Mouse (Mus musculus): ENCODE measurements at regions not wholly inside any gene's neighbourhood (a gene's known extent, or its start where the extent isn't known, plus 50 kb on each side); places are given as distances from the start of the nearest gene placed in this dataset.

DNA sequence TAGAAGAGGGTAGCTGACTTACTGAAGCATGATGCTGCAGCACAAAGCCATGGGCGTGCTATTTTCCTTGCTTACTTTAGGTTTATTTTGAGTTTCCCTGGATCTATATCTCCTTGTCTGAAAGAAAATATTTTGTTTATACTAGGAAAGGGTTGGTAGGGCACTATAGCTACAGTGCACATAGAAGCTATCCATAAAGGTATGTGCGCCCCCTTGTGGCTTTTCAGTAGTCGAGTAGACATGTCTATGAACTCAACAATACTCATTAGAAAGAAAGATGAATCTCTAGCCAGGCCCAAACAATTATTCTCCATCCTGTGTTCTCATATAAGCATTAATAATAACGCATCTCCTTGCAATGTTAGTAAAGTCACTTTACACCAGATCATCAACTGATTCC lies 114.3 kb downstream of the Rab38 start:
- DNase-seq: peak; percentile 64

DNA sequence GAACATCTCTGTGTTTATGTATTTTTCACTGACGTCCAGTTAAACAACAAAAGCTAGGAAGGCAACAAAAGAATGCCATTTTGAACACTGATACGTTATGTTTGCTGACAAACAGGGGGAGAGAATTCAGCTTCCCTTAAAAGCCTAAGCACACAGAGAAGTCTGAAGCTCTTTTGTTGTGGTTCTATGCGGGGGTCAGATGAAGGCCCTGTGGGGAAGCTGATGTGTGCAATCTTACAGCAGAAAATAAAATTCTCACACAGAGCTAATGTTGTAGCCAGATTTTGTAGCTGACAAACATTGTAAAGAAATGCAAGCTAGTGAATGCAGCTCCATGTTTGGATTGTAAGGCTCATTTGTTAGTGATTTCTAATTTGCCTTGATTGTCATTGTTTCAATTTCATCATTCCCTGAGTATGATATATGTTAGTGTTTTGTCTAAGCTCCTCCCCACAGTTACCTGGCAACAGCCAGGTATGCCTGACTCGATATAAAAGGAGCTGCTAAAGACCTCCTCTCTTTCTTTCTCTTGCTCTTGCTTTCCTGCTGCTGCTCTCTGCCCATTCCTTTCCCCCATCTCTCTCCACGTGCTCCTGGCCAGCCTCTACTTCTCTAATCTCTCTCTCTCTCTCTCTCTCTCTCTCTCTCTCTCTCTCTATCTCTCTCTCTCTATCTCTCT lies 115.0 kb downstream of the Rab38 start:
- no peak for DNase-seq

DNA sequence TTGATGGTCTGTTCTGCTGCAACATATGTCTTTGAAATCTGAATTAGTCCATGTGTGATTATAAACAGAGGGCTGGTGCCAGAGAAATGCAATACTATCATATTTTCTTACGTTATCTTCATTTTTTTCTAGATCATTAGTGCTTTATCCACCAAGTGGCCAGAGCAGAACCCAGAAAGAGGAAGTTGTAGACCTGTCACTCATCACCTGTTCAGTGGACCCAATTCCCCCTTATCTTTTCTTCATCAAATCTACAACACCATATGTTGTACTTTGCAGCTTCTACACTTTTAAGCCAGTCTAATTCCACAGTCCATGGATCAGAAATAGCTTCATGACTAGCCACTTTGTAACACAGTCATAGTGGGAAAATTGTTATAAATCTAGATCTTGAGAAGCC lies 145.0 kb downstream of the Rab38 start:
- DNase-seq: no peak

DNA sequence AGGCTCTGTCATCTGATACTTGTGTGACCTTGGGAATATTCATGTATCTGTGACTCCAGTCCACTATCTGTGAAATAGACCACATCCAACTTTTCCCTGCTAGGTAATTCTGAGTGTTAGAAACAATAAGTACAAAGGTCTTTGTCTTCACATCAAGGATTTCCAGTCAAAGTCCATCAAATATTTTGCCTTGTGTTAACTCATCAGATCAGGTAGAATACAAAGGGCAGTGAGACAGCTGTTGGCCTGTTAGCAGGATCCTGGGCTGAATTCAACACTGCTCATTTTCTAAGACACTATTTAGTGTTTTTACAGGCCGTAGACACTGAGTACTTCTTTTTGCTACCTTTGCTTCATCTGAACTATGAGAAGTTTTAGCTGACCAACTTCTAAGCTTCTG lies 170.7 kb downstream of the Rab38 start:
- no peak for DNase-seq
